Mouse (Mus musculus) erythroid progenitor cell, adult 5-6 weeks (primary cell): ENCODE results near the gene Krtap26-1. TPM values are rescaled to one million over a fixed set of nuclear protein-coding genes. Genes with fewer than 3 reads are reported as not detected.

Source experiments
- total RNA-seq, 2 experiments: library from RNA; stranded (forward) in 1 of 2; stranded (reverse) in 1 of 2; fragments of 150-400 nt in 1 of 2; fragments of 186-747, 209-891 nt in 1 of 2; gene quantifications; 2 replicates each; pipeline versions ENCODE4 v1.2.3 to v1.2.4; 2015 to 2017; ENCODE audit warnings: low replicate concordance in 2 of 2

Gene Krtap26-1
- total RNA-seq, 2 experiments from 2014 or later: not detected

Other genes starting within 250 kb of the Krtap26-1 start
- gene Cldn17, start 140.8 kb downstream of the Krtap26-1 start, total RNA-seq (2015; ENCODE audit: low replicate concordance): not detected in 2 replicates
- gene Cldn17, start 140.8 kb downstream of the Krtap26-1 start, total RNA-seq (2017; ENCODE audit: low replicate concordance): not detected in 2 replicates
- not detected in 2 replicates for gene Cldn8, start 84.6 kb downstream of the Krtap26-1 start, total RNA-seq (2015; ENCODE audit: low replicate concordance)
- gene Cldn8, start 84.6 kb downstream of the Krtap26-1 start, total RNA-seq (2017; ENCODE audit: low replicate concordance): not detected in 2 replicates
- not detected in 2 replicates for gene Krtap24-1, start 35.5 kb downstream of the Krtap26-1 start, total RNA-seq (2015; ENCODE audit: low replicate concordance)
- not detected in 2 replicates for gene Krtap24-1, start 35.5 kb downstream of the Krtap26-1 start, total RNA-seq (2017; ENCODE audit: low replicate concordance)
- gene 2310079G19Rik, start 20.1 kb downstream of the Krtap26-1 start, total RNA-seq (2015; ENCODE audit: low replicate concordance): not detected in 2 replicates
- gene 2310079G19Rik, start 20.1 kb downstream of the Krtap26-1 start, total RNA-seq (2017; ENCODE audit: low replicate concordance): not detected in 2 replicates
- gene Krtap27-1, start 23.9 kb upstream of the Krtap26-1 start, total RNA-seq (2015; ENCODE audit: low replicate concordance): not detected in 2 replicates
- gene Krtap27-1, start 23.9 kb upstream of the Krtap26-1 start, total RNA-seq (2017; ENCODE audit: low replicate concordance): not detected in 2 replicates
- not detected in 2 replicates for gene 2310061N02Rik, start 60.2 kb upstream of the Krtap26-1 start, total RNA-seq (2015; ENCODE audit: low replicate concordance)
- gene 2310061N02Rik, start 60.2 kb upstream of the Krtap26-1 start, total RNA-seq (2017; ENCODE audit: low replicate concordance): not detected in 2 replicates
- gene Krtap13-1, start 81.1 kb upstream of the Krtap26-1 start, total RNA-seq (2015; ENCODE audit: low replicate concordance): not detected in 2 replicates
- not detected in 2 replicates for gene Krtap13-1, start 81.1 kb upstream of the Krtap26-1 start, total RNA-seq (2017; ENCODE audit: low replicate concordance)
- not detected in 2 replicates for gene Krtap13, start 103.8 kb upstream of the Krtap26-1 start, total RNA-seq (2015; ENCODE audit: low replicate concordance)
- gene Krtap13, start 103.8 kb upstream of the Krtap26-1 start, total RNA-seq (2017; ENCODE audit: low replicate concordance): not detected in 2 replicates
- gene 2310034C09Rik, start 111.1 kb upstream of the Krtap26-1 start, total RNA-seq (2015; ENCODE audit: low replicate concordance): not detected in 2 replicates
- gene 2310034C09Rik, start 111.1 kb upstream of the Krtap26-1 start, total RNA-seq (2017; ENCODE audit: low replicate concordance): not detected in 2 replicates
- gene 2310057N15Rik, start 126.4 kb upstream of the Krtap26-1 start, total RNA-seq (2015; ENCODE audit: low replicate concordance): not detected in 2 replicates
- not detected in 2 replicates for gene 2310057N15Rik, start 126.4 kb upstream of the Krtap26-1 start, total RNA-seq (2017; ENCODE audit: low replicate concordance)
- gene Gm5965, start 130.1 kb upstream of the Krtap26-1 start, total RNA-seq (2015; ENCODE audit: low replicate concordance): not detected in 2 replicates
- gene Gm5965, start 130.1 kb upstream of the Krtap26-1 start, total RNA-seq (2017; ENCODE audit: low replicate concordance): not detected in 2 replicates
- not detected in 2 replicates for gene Gm20741, start 164.4 kb upstream of the Krtap26-1 start, total RNA-seq (2015; ENCODE audit: low replicate concordance)
- gene Gm20741, start 164.4 kb upstream of the Krtap26-1 start, total RNA-seq (2017; ENCODE audit: low replicate concordance): not detected in 2 replicates
- not detected in 2 replicates for gene Krtap15, start 172.4 kb upstream of the Krtap26-1 start, total RNA-seq (2015; ENCODE audit: low replicate concordance)
- not detected in 2 replicates for gene Krtap15, start 172.4 kb upstream of the Krtap26-1 start, total RNA-seq (2017; ENCODE audit: low replicate concordance)
- not detected in 2 replicates for gene Krtap14, start 178.3 kb upstream of the Krtap26-1 start, total RNA-seq (2015; ENCODE audit: low replicate concordance)
- not detected in 2 replicates for gene Krtap14, start 178.3 kb upstream of the Krtap26-1 start, total RNA-seq (2017; ENCODE audit: low replicate concordance)
- gene Krtap19-1, start 221.6 kb upstream of the Krtap26-1 start, total RNA-seq (2015; ENCODE audit: low replicate concordance): not detected in 2 replicates
- gene Krtap19-1, start 221.6 kb upstream of the Krtap26-1 start, total RNA-seq (2017; ENCODE audit: low replicate concordance): not detected in 2 replicates
- gene Krtap19-2, start 226.5 kb upstream of the Krtap26-1 start, total RNA-seq (2015; ENCODE audit: low replicate concordance): not detected in 2 replicates
- not detected in 2 replicates for gene Krtap19-2, start 226.5 kb upstream of the Krtap26-1 start, total RNA-seq (2017; ENCODE audit: low replicate concordance)
- gene Krtap19-3, start 230.2 kb upstream of the Krtap26-1 start, total RNA-seq (2015; ENCODE audit: low replicate concordance): not detected in 2 replicates
- gene Krtap19-3, start 230.2 kb upstream of the Krtap26-1 start, total RNA-seq (2017; ENCODE audit: low replicate concordance): not detected in 2 replicates
- not detected in 2 replicates for gene Krtap19-4, start 237.3 kb upstream of the Krtap26-1 start, total RNA-seq (2015; ENCODE audit: low replicate concordance)
- not detected in 2 replicates for gene Krtap19-4, start 237.3 kb upstream of the Krtap26-1 start, total RNA-seq (2017; ENCODE audit: low replicate concordance)
- not detected in 2 replicates for gene Krtap19-5, start 248.7 kb upstream of the Krtap26-1 start, total RNA-seq (2015; ENCODE audit: low replicate concordance)
- gene Krtap19-5, start 248.7 kb upstream of the Krtap26-1 start, total RNA-seq (2017; ENCODE audit: low replicate concordance): not detected in 2 replicates